Mouse (Mus musculus) G1E (cell line): ENCODE measurements around the gene Lima1.

Experiments used
- CTCF ChIP-seq: IDR thresholded peaks from 2 replicates; pipeline ENCODE4 v1.5.1; 2012; ENCODE audit warnings: low read depth, low read length, inconsistent platforms, mixed read lengths
- GATA1 ChIP-seq: IDR thresholded peaks from 2 replicates; pipeline ENCODE4 v1.6.1; 2012; ENCODE audit warnings: borderline replicate concordance, low read length, inconsistent platforms, mixed read lengths

DNA sequence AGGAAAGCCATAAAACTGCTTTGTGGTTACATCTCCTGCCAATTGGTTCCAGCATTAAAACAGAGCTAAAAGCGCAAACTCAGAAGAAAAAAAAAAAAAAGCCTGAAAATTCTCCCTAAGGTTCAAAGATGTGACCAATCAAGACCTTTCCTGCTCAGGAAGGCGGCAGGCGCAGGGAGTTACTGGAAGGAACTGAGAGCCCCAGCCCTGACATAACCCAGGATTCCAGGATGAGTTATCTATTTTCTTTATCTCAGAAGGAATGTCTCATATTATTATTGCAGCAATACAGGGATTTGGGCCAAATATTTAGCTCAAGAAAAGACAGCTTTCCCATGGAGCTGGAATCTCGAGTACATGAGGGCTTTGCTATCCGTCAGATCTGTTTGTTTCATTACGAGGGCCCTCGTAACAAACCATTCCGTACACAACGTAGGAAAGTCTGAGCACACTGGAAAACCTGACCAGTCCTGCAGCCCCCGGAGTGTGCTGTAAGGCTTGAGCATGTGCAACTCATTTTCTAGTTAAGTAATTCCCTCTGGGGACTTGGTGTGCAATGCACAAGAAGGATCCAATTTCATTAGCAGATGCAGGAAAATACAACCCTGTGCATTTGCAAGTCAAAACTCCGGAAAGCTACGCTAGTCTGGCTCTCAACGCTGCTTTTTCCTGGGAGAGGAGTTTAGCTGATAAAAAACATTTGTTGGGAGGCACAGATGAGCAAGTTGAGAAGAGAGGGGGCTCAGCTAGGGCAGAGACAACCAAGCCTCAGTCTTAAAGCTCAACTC is 56.7 kb downstream of the Lima1 start:
- no peak for TF ChIP-seq GATA1
- TF ChIP-seq CTCF = no peak
